Mouse (Mus musculus) midbrain, postnatal 0 days (tissue): ENCODE results near the gene Gm49776. TPM values are rescaled to one million over a fixed set of nuclear protein-coding genes. Genes with fewer than 3 reads are reported as not detected.
"Not testable (repeated sequence)": the region's sequence is repeated elsewhere in the genome, so short reads cannot be mapped to it uniquely, and the experiment has no call there.

Experiments used
- ATAC-seq: fragments of 200-750 bp; cut with Nextera tagmentation; 2 replicates; pipeline ENCODE4 v1.8.0; 2017; ENCODE audit warnings: moderate number of reproducible peaks, mild to moderate bottlenecking, moderate TSS enrichment, moderate library complexity; ENCODE audit not compliant: low FRiP score
- DNase-seq: peaks from one replicate; pipeline ENCODE4 v3.0.0-alpha.2; 2015; ENCODE audit warnings: low spot score
- H3K27ac ChIP-seq: fragments of 300-500 bp; sonication (generic); 2 replicates; pipeline ENCODE4 v1.5.1; 2014; ENCODE audit warnings: low read depth, mild to moderate bottlenecking, low read length, mixed read lengths
- H3K27me3 ChIP-seq: fragments of 300-500 bp; sonication (generic); 2 replicates; pipeline ENCODE4 v1.6.1; 2014; ENCODE audit warnings: low read length, control low read depth, mixed read lengths; ENCODE audit not compliant: insufficient read depth
- H3K36me3 ChIP-seq: fragments of 300-500 bp; sonication (generic); 2 replicates; pipeline ENCODE4 v1.6.1; 2014; ENCODE audit warnings: low read length, control low read depth, mixed read lengths; ENCODE audit not compliant: insufficient read depth
- H3K4me1 ChIP-seq: fragments of 300-500 bp; sonication (generic); 2 replicates; pipeline ENCODE4 v1.6.1; 2014; ENCODE audit warnings: mild to moderate bottlenecking, control low read depth, antibody characterized with exemption, low read length, mixed read lengths; ENCODE audit not compliant: insufficient read depth
- H3K4me2 ChIP-seq: fragments of 300-500 bp; sonication (generic); 2 replicates; pipeline ENCODE4 v1.6.1; 2014; ENCODE audit warnings: low read depth, mild to moderate bottlenecking, low read length, mixed read lengths; ENCODE audit not compliant: poor library complexity, severe bottlenecking
- H3K4me3 ChIP-seq: fragments of 300-500 bp; sonication (generic); 2 replicates; pipeline ENCODE4 v1.5.1; 2014; ENCODE audit warnings: low read depth, mild to moderate bottlenecking, low read length, moderate library complexity
- H3K9ac ChIP-seq: fragments of 300-500 bp; sonication (generic); replicated peaks from 2 replicates; pipeline ENCODE4 v1.6.1; 2014; ENCODE audit warnings: mild to moderate bottlenecking, low read length, moderate library complexity, mixed read lengths; ENCODE audit not compliant: poor library complexity, severe bottlenecking
- H3K9me3 ChIP-seq: fragments of 300-500 bp; sonication (generic); 2 replicates; pipeline ENCODE4 v1.6.1; 2016; ENCODE audit warnings: low read length, control low read depth
- CTCF ChIP-seq: IDR thresholded peaks from 2 replicates; pipeline ENCODE4 v1.5.1; 2016; ENCODE audit warnings: antibody characterized with exemption, mild to moderate bottlenecking
- WGBS: fragments of 180-500 bp; shearing (Covaris S2); extraction: QIAGEN DNeasy Blood & Tissue Kit; methylation state at CpG from one replicate; pipeline ENCODE4 v1.1.7; 2014; 5-methylcytosine and 5-hydroxymethylcytosine counted together
- microRNA counts: library from miRNA; unstranded; fragments of <30 nt; microRNA quantifications from one replicate; lab custom pipeline; 2015
- microRNA-seq: library from miRNA; unstranded; fragments of <30 nt; microRNA quantifications from one replicate; pipeline ENCODE4, GENCODE M21; 2016; ENCODE audit warnings: borderline number of aligned reads
- polyA plus RNA-seq: library from polyadenylated mRNA; unstranded; fragments of >200 nt; fragmentation: Nextera tagmentation; extraction: Ambion mirVana; gene quantifications from 2 replicates; pipeline ENCODE4 v1.2.1, GENCODE M21; 2015
- total RNA-seq: library from RNA; depleted of rRNA; stranded (reverse); fragments of >200 nt; gene quantifications from 2 replicates; pipeline ENCODE4 v1.2.3, GENCODE M21; 2014; rRNA removed

The Gm49776 gene
- total and polyA plus RNA-seq, 2 experiments from 2014 or later, result 1.3 TPM; not detected in 1

DNA sequence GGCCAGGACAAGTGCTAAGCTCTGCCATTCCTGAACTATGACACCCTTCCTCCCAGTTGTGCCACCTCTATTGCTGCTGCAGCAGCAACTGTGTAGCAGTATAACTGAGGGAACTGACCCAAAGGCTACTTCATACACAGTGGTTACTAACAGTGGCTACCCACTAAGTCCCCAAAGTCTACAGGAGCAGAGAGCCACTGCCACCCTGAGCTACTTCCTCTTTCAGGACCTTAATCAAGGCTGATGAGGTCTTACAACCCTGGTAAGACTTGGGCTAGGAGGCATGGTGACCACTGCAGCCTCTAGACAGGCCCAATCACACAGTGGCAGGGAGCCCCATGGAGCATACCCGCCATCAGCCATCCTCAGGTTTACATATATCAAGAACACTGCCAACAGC, 56.1 kb downstream of the Gm49776 start:
- WGBS, result 100% methylated on average over 1 of the region's 1 CpGs
- H3K4me3 ChIP-seq, result no peak overlapping the region
- H3K4me2 ChIP-seq, result no peak overlapping the region
- no peak for DNase-seq
- no peak overlapping the region for H3K27ac ChIP-seq
- no peak overlapping the region for H3K9ac ChIP-seq
- no peaks in the 10 kb centered on the region for H3K36me3 ChIP-seq
- TF ChIP-seq CTCF, result no peak
- no peaks in the 10 kb centered on the region for H3K9me3 ChIP-seq
- ATAC-seq, result no peak
- no peaks in the 10 kb centered on the region for H3K4me1 ChIP-seq
- H3K27me3 ChIP-seq, result no peaks in the 10 kb centered on the region; the same call in 1 of the 2 replicates

DNA sequence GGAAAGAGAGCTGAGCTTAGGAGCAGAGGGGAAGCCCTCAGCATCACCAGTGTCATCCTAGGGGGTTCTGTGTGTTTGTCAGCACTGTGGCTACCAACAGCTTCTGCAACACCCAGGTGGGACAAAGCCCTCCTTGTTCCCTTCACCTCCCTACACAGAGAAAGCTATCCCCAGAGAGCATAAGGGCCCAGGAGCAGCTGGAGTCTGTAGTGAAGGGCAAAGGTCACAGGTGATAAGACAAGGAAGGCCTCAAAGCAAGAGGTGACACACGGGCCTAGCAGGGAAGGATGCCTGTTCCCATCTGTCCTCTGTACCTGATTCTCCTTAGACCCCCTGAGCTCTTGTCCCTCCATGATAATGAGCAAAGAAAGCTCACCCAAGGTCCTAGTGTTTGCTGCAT, 56.5 kb downstream of the Gm49776 start:
- H3K4me1 ChIP-seq, result no peaks in the 10 kb centered on the region
- 50% methylated on average over 1 of the region's 1 CpGs for WGBS

GRCm38 (mm10) chr16:18200062-18200461, 58.1 kb downstream of the Gm49776 start:
- no peak overlapping the region for H3K9ac ChIP-seq
- ATAC-seq, result no peak
- H3K4me2 ChIP-seq, result no peak overlapping the region
- no peak overlapping the region for H3K27ac ChIP-seq
- no peak overlapping the region for H3K4me3 ChIP-seq
- H3K36me3 ChIP-seq, result no peaks in the 10 kb centered on the region
- no peak for TF ChIP-seq CTCF
- no peaks in the 10 kb centered on the region for H3K4me1 ChIP-seq
- H3K9me3 ChIP-seq, result no peaks in the 10 kb centered on the region
- DNase-seq, result no peak
- 88% methylated on average over 2 of the region's 2 CpGs for WGBS
- H3K27me3 ChIP-seq, result no peaks in the 10 kb centered on the region; the same call in 1 of the 2 replicates

More for the DNA sequence above, 56.5 kb downstream of the Gm49776 start:
- no peak for DNase-seq
- no peaks in the 10 kb centered on the region for H3K36me3 ChIP-seq
- TF ChIP-seq CTCF, result no peak
- H3K27ac ChIP-seq, result no peak overlapping the region
- H3K4me2 ChIP-seq, result no peak overlapping the region
- no peak overlapping the region for H3K9ac ChIP-seq
- H3K27me3 ChIP-seq, result no peaks in the 10 kb centered on the region; the same call in 1 of the 2 replicates
- H3K4me3 ChIP-seq, result no peak overlapping the region
- ATAC-seq, result no peak
- H3K9me3 ChIP-seq, result no peaks in the 10 kb centered on the region

GRCm38 (mm10) chr16:18198365-18199098, 59.6 kb downstream of the Gm49776 start:
- Histone ChIP-seq H3K4me2 (no peak overlapping the region), H3K9ac (no peak overlapping the region), H3K27ac (no peak overlapping the region), H3K9me3 (no peaks in the 10 kb centered on the region), H3K4me3 (no peak overlapping the region), H3K36me3 (no peaks in the 10 kb centered on the region), H3K4me1 (peaks cover 5% of the 10 kb centered on the region; the same call in 1 of the 2 replicates), H3K27me3 (no peaks in the 10 kb centered on the region; the same call in 1 of the 2 replicates)
- no peak for DNase-seq
- TF ChIP-seq CTCF, result no peak
- ATAC-seq, result no peak
- 49% methylated on average over 10 of the region's 10 CpGs for WGBS

DNA sequence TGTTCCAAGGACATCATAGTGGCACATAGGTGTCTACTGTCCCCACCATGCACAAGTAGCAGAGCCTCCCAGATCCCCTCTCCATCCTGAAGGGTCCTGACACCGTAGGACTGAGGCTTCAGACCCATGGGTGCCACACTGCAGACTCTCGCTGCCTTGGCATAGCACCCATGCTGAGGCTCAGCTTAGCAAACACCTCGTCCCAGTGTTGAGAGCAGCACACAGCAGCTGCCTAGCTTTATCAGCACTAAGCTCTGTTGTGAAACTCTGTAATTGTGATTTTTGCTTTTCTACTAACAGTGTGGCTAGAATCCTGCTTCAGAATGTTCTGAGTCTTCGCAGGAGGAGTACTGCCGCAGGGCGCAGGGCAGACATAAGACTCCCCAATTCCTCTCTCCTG, 60.2 kb downstream of the Gm49776 start:
- Histone ChIP-seq H3K4me2 (no peak overlapping the region), H3K4me1 (peaks cover 5% of the 10 kb centered on the region; the same call in 1 of the 2 replicates), H3K4me3 (no peak overlapping the region), H3K9me3 (no peaks in the 10 kb centered on the region), H3K27ac (no peak overlapping the region), H3K27me3 (no peaks in the 10 kb centered on the region; the same call in 1 of the 2 replicates), H3K9ac (no peak overlapping the region), H3K36me3 (no peaks in the 10 kb centered on the region)
- DNase-seq, result no peak
- no peak for TF ChIP-seq CTCF
- WGBS, result 79% methylated on average over 6 of the region's 6 CpGs
- no peak for ATAC-seq

DNA sequence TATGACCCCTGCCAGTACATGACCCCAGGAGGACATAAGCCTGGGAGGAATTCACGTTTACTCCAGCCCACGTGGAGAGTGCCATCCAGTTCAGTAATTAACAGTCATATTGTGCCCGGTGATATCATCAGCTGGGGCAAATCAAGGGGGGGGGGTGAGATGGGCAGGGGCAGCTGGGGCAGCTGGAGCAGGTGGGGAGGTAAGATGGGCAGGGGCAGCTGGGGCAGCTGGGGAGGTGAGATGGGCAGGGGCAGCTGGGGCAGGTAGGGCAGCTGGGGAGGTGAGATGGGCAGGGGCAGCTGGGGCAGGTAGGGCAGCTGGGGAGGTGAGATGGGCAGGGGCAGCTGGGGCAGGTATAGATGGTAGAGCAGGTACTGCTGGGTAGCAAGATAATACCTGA, 62.6 kb downstream of the Gm49776 start:
- DNase-seq, H3K36me3 ChIP-seq, H3K4me3 ChIP-seq, H3K4me1 ChIP-seq, H3K4me2 ChIP-seq, ATAC-seq, H3K9ac ChIP-seq, H3K27ac ChIP-seq, H3K27me3 ChIP-seq, H3K9me3 ChIP-seq: not testable (repeated sequence)
- whole genome bisulfite sequencing, result 62% methylated on average over 3 of the region's 3 CpGs

MicroRNAs within 50 kb of the gene (microRNA counts, 519-probe panel; counts per million panel counts)
- 528 counts per million, percentile 58 among the panel's probes with 10 or more counts for microRNA mmu-miR-1306 (lab: Ali Mortazavi, UCI)

Small RNA genes lying within 50 kb of the gene (microRNA-seq; reads per million reads assigned to microRNA genes)
- gene Gm24572 (not detected), gene Mir1306 (122 reads per million, percentile 46 among the genes with 10 or more reads in this experiment)

Other genes starting within 250 kb of the Gm49776 start
- 64.0 and 68.5 TPM in 2 replicates for gene Dgcr6, start 205.5 kb downstream of the Gm49776 start, total RNA-seq
- gene Dgcr6, start 205.5 kb downstream of the Gm49776 start, polyA plus RNA-seq, result 164 and 172 TPM in 2 replicates
- 11.1 and 14.8 TPM in 2 replicates for gene Prodh, start 168.1 kb downstream of the Gm49776 start, total RNA-seq
- 5.4 and 6.8 TPM in 2 replicates for gene Prodh, start 168.1 kb downstream of the Gm49776 start, polyA plus RNA-seq
- gene Rtn4r, start 130.7 kb downstream of the Gm49776 start, total RNA-seq, result 39.6 and 71.7 TPM in 2 replicates
- gene Rtn4r, start 130.7 kb downstream of the Gm49776 start, polyA plus RNA-seq, result 32.3 and 36.2 TPM in 2 replicates
- gene Ccdc188, start 40.4 kb downstream of the Gm49776 start, total RNA-seq, result not detected in 2 replicates
- gene Ccdc188, start 40.4 kb downstream of the Gm49776 start, polyA plus RNA-seq, result not detected in 2 replicates
- 34.1 and 41.2 TPM in 2 replicates for gene Zdhhc8, start 23.2 kb downstream of the Gm49776 start, total RNA-seq
- 13.8 and 14.6 TPM in 2 replicates for gene Zdhhc8, start 23.2 kb downstream of the Gm49776 start, polyA plus RNA-seq
- 55.5 and 57.4 TPM in 2 replicates for gene Trmt2a, start 9.6 kb downstream of the Gm49776 start, total RNA-seq
- gene Trmt2a, start 9.6 kb downstream of the Gm49776 start, polyA plus RNA-seq, result 67.6 and 76.4 TPM in 2 replicates
- 170 and 192 TPM in 2 replicates for gene Ranbp1, start 9.6 kb downstream of the Gm49776 start, total RNA-seq
- 412 and 447 TPM in 2 replicates for gene Ranbp1, start 9.6 kb downstream of the Gm49776 start, polyA plus RNA-seq
- gene Dgcr8, start 30.9 kb upstream of the Gm49776 start, total RNA-seq, result 40.3 and 46.7 TPM in 2 replicates
- 23.4 and 23.7 TPM in 2 replicates for gene Dgcr8, start 30.9 kb upstream of the Gm49776 start, polyA plus RNA-seq
- gene Tango2, start 89.8 kb upstream of the Gm49776 start, total RNA-seq, result 40.3 and 44.1 TPM in 2 replicates
- 88.0 and 94.8 TPM in 2 replicates for gene Tango2, start 89.8 kb upstream of the Gm49776 start, polyA plus RNA-seq
- gene Arvcf, start 89.9 kb upstream of the Gm49776 start, total RNA-seq, result 161 and 219 TPM in 2 replicates
- gene Arvcf, start 89.9 kb upstream of the Gm49776 start, polyA plus RNA-seq, result 54.5 and 60.6 TPM in 2 replicates
- gene Txnrd2, start 168.1 kb upstream of the Gm49776 start, total RNA-seq, result 13.3 and 22.9 TPM in 2 replicates
- 38.3 and 42.6 TPM in 2 replicates for gene Txnrd2, start 168.1 kb upstream of the Gm49776 start, polyA plus RNA-seq
- gene Comt, start 168.5 kb upstream of the Gm49776 start, total RNA-seq, result 62.3 and 74.6 TPM in 2 replicates
- gene Comt, start 168.5 kb upstream of the Gm49776 start, polyA plus RNA-seq, result 95.0 and 103 TPM in 2 replicates
- 9.1 and 12.4 TPM in 2 replicates for gene Gnb1l, start 240.4 kb upstream of the Gm49776 start, total RNA-seq
- gene Gnb1l, start 240.4 kb upstream of the Gm49776 start, polyA plus RNA-seq, result 20.5 and 21.0 TPM in 2 replicates
- 7.1 and 7.9 TPM in 2 replicates for gene Rtl10, start 240.6 kb upstream of the Gm49776 start, total RNA-seq
- gene Rtl10, start 240.6 kb upstream of the Gm49776 start, polyA plus RNA-seq, result 3.0 and 3.8 TPM in 2 replicates